Mouse (Mus musculus): ENCODE measurements around the gene Zfp90. TPM values are rescaled to one million over a fixed set of nuclear protein-coding genes. Genes with fewer than 3 reads are reported as not detected.

The Zfp90 gene
- 36.7 and 37.3 TPM in 2 replicates for polyA plus RNA-seq (2015; fragmentation: Nextera tagmentation; extraction: Ambion mirVana)

GRCm38 (mm10) chr8:106415182-106415971 is at the start of gene Zfp90:
TSS of gene Zfp90 (plus strand) at chr8:106415327.
- Histone ChIP-seq H3K4me2 (peak within 1 kb of the TSS; percentile 73), H3K27me3 (no peaks in the 10 kb centered on the region), H3K9me3 (peaks cover 19% of the 10 kb centered on the region), H3K4me3 (peak within 1 kb of the TSS; percentile 61), H3K4me1 (replicated peaks) (peaks cover 19% of the 10 kb centered on the region), H3K36me3 (peaks cover 33% of the 10 kb centered on the region), H3K27ac (replicated peaks) (peak within 1 kb of the TSS; percentile 97), H3K9ac (peak within 1 kb of the TSS; percentile 90)
- WGBS: under 1% methylated on average over 46 of the region's 46 CpGs
- ATAC-seq (ENCODE audit: low read depth): peak; percentile 99

- no peaks in the 10 kb centered on the region for H3K36me3 ChIP-seq
- H3K4me3 ChIP-seq: no peak overlapping the region
- no peaks in the 10 kb centered on the region for H3K27me3 ChIP-seq
- ATAC-seq (ENCODE audit: low read depth): no peak
- H3K27ac ChIP-seq (replicated peaks): no peak overlapping the region
- no peaks in the 10 kb centered on the region for H3K9me3 ChIP-seq
- H3K4me1 ChIP-seq (replicated peaks): no peaks in the 10 kb centered on the region
- H3K4me2 ChIP-seq: no peak overlapping the region
- WGBS: 76% methylated on average over 3 of the region's 3 CpGs
- no peak overlapping the region for H3K9ac ChIP-seq
Observed at GRCm38 (mm10) chr8:106368501-106368900, 46.6 kb upstream of the Zfp90 start.

- no peak overlapping the region for H3K4me3 ChIP-seq
- H3K4me1 ChIP-seq (replicated peaks): no peaks in the 10 kb centered on the region
- H3K9me3 ChIP-seq: no peaks in the 10 kb centered on the region
- H3K27ac ChIP-seq (replicated peaks): no peak overlapping the region
- no peak overlapping the region for H3K9ac ChIP-seq
- ATAC-seq (ENCODE audit: low read depth): no peak
- WGBS: 86% methylated on average over 7 of the region's 7 CpGs
- no peaks in the 10 kb centered on the region for H3K36me3 ChIP-seq
- no peaks in the 10 kb centered on the region for H3K27me3 ChIP-seq
- H3K4me2 ChIP-seq: no peak overlapping the region
Observed at GRCm38 (mm10) chr8:106369069-106369468, 46.1 kb upstream of the Zfp90 start.

- Histone ChIP-seq H3K9me3 (no peaks in the 10 kb centered on the region), H3K9ac (no peak overlapping the region), H3K36me3 (no peaks in the 10 kb centered on the region), H3K27ac (replicated peaks) (no peak overlapping the region), H3K4me2 (no peak overlapping the region), H3K27me3 (no peaks in the 10 kb centered on the region), H3K4me3 (no peak overlapping the region), H3K4me1 (replicated peaks) (peaks cover 20% of the 10 kb centered on the region)
- 74% methylated on average over 7 of the region's 7 CpGs for WGBS
- ATAC-seq (ENCODE audit: low read depth): no peak
Observed at GRCm38 (mm10) chr8:106375957-106376356, 39.2 kb upstream of the Zfp90 start.

- Histone ChIP-seq H3K9me3 (no peaks in the 10 kb centered on the region), H3K9ac (no peak overlapping the region), H3K4me1 (replicated peaks) (peaks cover 20% of the 10 kb centered on the region), H3K4me2 (no peak overlapping the region), H3K36me3 (no peaks in the 10 kb centered on the region), H3K27me3 (no peaks in the 10 kb centered on the region), H3K27ac (replicated peaks) (no peak overlapping the region), H3K4me3 (no peak overlapping the region)
- WGBS: 22% methylated on average over 9 of the region's 9 CpGs
- ATAC-seq (ENCODE audit: low read depth): peak; percentile 61
Observed at GRCm38 (mm10) chr8:106376862-106377261, 38.3 kb upstream of the Zfp90 start.

- no peak overlapping the region for H3K4me3 ChIP-seq
Observed at GRCm38 (mm10) chr8:106378501-106379048, 36.6 kb upstream of the Zfp90 start.

GRCm38 (mm10) chr8:106379357-106379756 is 35.8 kb upstream of the Zfp90 start:
- no peak for ATAC-seq (ENCODE audit: low read depth)
- Histone ChIP-seq H3K9ac (no peak overlapping the region), H3K9me3 (no peaks in the 10 kb centered on the region), H3K27me3 (no peaks in the 10 kb centered on the region; the same call in 1 of the 2 replicates), H3K4me3 (no peak overlapping the region), H3K36me3 (no peaks in the 10 kb centered on the region), H3K27ac (replicated peaks) (no peak overlapping the region), H3K4me2 (no peak overlapping the region), H3K4me1 (replicated peaks) (peaks cover 20% of the 10 kb centered on the region)
- 88% methylated on average over 5 of the region's 5 CpGs for WGBS

More at GRCm38 (mm10) chr8:106378501-106379048, 36.6 kb upstream of the Zfp90 start:
- Histone ChIP-seq H3K9me3 (no peaks in the 10 kb centered on the region), H3K4me2 (no peak overlapping the region), H3K27ac (replicated peaks) (no peak overlapping the region), H3K9ac (no peak overlapping the region), H3K4me1 (replicated peaks) (peaks cover 20% of the 10 kb centered on the region), H3K27me3 (no peaks in the 10 kb centered on the region; the same call in 1 of the 2 replicates), H3K36me3 (no peaks in the 10 kb centered on the region)
- WGBS: 61% methylated on average over 7 of the region's 7 CpGs
- ATAC-seq (ENCODE audit: low read depth): no peak

- Histone ChIP-seq H3K27ac (replicated peaks) (no peak overlapping the region), H3K9ac (no peak overlapping the region), H3K4me1 (replicated peaks) (peaks cover 18% of the 10 kb centered on the region), H3K27me3 (no peaks in the 10 kb centered on the region; the same call in 1 of the 2 replicates), H3K9me3 (no peaks in the 10 kb centered on the region), H3K36me3 (no peaks in the 10 kb centered on the region), H3K4me2 (no peak overlapping the region), H3K4me3 (no peak overlapping the region)
- 89% methylated on average over 6 of the region's 6 CpGs for WGBS
- no peak for ATAC-seq (ENCODE audit: low read depth)
Observed at GRCm38 (mm10) chr8:106381026-106381425, 34.1 kb upstream of the Zfp90 start.

- Histone ChIP-seq H3K9me3 (no peaks in the 10 kb centered on the region), H3K4me2 (no peak overlapping the region), H3K36me3 (no peaks in the 10 kb centered on the region), H3K4me1 (replicated peaks) (no peaks in the 10 kb centered on the region), H3K4me3 (no peak overlapping the region), H3K27me3 (no peaks in the 10 kb centered on the region; the same call in 1 of the 2 replicates), H3K27ac (replicated peaks) (no peak overlapping the region), H3K9ac (no peak overlapping the region)
- ATAC-seq (ENCODE audit: low read depth): no peak
- 81% methylated on average over 9 of the region's 9 CpGs for WGBS
Observed at GRCm38 (mm10) chr8:106387801-106388415, 27.2 kb upstream of the Zfp90 start.

GRCm38 (mm10) chr8:106394493-106394892 is 20.6 kb upstream of the Zfp90 start:
- H3K27ac ChIP-seq (replicated peaks): no peak overlapping the region
- no peak overlapping the region for H3K9ac ChIP-seq
- no peak overlapping the region for H3K4me3 ChIP-seq
- no peak overlapping the region for H3K4me2 ChIP-seq
- WGBS: 77% methylated on average over 4 of the region's 4 CpGs
- ATAC-seq (ENCODE audit: low read depth): no peak
- H3K36me3 ChIP-seq: no peaks in the 10 kb centered on the region
- no peaks in the 10 kb centered on the region for H3K9me3 ChIP-seq
- no peaks in the 10 kb centered on the region for H3K27me3 ChIP-seq
- H3K4me1 ChIP-seq (replicated peaks): no peaks in the 10 kb centered on the region

GRCm38 (mm10) chr8:106399694-106400093 is 15.4 kb upstream of the Zfp90 start:
- Histone ChIP-seq H3K4me1 (replicated peaks) (peaks cover 17% of the 10 kb centered on the region), H3K27ac (replicated peaks) (peak overlapping the region; percentile 53), H3K9me3 (no peaks in the 10 kb centered on the region), H3K4me2 (no peak overlapping the region), H3K4me3 (no peak overlapping the region), H3K27me3 (no peaks in the 10 kb centered on the region), H3K36me3 (no peaks in the 10 kb centered on the region), H3K9ac (no peak overlapping the region)
- no peak for ATAC-seq (ENCODE audit: low read depth)
- WGBS: 65% methylated on average over 8 of the region's 8 CpGs

GRCm38 (mm10) chr8:106400181-106400580 is 14.9 kb upstream of the Zfp90 start:
- no peak for ATAC-seq (ENCODE audit: low read depth)
- Histone ChIP-seq H3K27me3 (no peaks in the 10 kb centered on the region), H3K36me3 (no peaks in the 10 kb centered on the region), H3K4me3 (no peak overlapping the region), H3K9ac (no peak overlapping the region), H3K9me3 (no peaks in the 10 kb centered on the region), H3K27ac (replicated peaks) (peak overlapping the region; percentile 53), H3K4me1 (replicated peaks) (peaks cover 22% of the 10 kb centered on the region), H3K4me2 (no peak overlapping the region)
- WGBS: 61% methylated on average over 5 of the region's 5 CpGs

Measured in neural tube, embryonic 13.5 days (tissue).